Mouse (Mus musculus) frontal cortex, postnatal 14 days (tissue): ENCODE measurements around the gene Agfg2.

Experiments
- DNase-seq, 2 experiments: peaks; one replicate each; pipeline ENCODE4 v3.0.0; 2022; ENCODE audit warnings: low spot score in 2 of 2

The Agfg2 gene

DNA sequence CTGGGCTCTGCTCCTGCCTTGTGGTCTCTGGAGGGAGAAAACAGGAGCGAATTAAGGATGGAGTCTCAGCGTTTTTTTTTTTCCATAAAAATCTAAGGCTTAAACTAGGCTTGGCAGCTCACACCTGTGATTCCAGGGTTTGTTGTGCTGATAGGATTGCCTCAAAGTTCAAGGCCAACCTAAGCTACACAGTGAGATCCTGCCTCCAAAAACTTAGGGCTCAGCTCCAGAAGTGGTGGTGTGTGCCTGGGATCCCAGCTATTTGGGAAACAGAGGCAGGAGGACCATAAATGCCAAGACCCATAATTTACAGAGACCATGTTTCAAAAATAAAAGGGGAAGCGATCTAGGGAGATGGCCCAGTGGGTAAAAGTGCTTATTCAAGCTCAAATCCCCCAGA is 75.2 kb downstream of the Agfg2 start:
- no peak for DNase-seq

DNA sequence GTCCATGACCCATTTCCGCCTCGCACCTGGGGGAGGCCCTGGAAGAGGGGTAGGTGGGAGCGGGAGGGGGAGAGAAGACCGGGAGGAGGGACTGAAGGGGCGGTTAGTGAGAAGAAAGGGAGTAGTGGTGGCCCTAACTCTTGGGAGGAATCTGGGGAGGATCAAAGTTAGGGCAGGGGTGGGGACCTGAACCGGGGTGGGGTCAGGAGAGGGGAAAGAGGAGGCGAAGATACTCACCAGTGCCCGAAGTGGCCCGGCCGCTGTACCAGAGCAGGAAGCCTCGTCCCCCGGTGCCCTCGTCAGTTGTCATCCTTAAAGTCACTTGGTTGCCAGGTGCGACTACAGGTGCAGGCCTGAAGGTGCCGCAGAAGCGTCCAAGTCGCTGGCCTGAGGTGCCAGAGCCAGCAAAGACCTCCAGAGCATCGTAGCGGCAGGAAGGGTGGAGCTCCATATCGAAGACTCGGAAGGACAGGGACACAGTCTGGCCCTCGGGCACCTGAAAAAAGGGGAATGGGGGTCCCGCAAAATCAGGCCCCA is 75.8 kb downstream of the Agfg2 start:
- DNase-seq = no peak

DNA sequence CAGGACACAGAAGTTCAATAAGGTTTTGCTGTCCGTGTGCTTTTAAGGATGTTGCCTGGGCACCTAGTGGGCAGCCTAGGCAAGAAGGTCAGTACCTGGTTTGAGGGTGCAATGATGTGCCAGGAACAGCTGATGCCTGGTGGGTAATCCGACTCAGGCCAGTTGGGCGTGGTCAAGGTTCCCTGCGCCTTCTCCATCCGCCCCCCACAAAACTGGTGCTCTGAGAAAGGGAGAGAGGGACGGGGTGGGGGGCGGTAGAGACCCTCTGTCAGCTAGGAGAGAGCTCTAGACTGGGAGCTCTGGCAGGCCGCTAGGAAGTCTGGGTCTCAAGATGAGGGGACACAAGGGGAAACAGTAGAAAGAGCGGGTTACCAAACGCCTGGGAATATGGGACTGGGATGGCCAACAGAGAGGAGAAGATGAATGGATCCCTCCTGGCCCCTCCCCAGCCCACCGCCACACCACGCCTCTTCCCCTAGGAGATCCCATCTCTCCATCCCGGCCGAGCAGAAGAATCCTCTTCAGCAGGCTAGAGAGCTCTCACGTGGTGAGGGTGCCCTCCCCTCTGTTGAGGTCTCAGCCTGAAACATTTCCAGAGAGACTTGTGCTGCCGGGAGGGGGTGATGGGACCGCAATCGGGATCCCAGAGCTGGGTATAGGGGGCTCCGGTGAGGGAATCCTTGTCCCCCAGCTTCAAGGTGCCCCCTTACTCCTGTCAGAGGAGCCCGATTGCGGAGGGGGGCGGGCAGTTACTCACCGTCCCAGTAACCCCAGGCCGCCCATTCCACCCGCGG is 76.5 kb downstream of the Agfg2 start:
- DNase-seq = no peak

DNA sequence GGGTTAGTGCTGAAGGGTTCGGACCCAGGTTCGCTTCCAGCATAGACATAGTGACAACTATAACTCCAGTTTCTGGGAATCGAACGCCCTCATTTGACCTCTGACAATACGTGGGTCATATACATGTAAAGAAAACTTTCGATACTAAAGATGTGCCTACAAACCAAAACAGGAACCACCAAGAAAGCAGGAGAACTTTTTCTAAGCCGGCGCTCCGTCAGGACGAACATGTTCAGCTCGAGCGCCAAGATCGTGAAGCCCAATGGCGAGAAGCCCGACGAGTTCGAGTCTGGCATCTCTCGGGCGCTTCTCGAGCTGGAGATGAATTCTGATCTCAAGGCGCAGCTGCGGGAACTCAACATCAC is 83.2 kb downstream of the Agfg2 start:
- DNase-seq = no peak

DNA sequence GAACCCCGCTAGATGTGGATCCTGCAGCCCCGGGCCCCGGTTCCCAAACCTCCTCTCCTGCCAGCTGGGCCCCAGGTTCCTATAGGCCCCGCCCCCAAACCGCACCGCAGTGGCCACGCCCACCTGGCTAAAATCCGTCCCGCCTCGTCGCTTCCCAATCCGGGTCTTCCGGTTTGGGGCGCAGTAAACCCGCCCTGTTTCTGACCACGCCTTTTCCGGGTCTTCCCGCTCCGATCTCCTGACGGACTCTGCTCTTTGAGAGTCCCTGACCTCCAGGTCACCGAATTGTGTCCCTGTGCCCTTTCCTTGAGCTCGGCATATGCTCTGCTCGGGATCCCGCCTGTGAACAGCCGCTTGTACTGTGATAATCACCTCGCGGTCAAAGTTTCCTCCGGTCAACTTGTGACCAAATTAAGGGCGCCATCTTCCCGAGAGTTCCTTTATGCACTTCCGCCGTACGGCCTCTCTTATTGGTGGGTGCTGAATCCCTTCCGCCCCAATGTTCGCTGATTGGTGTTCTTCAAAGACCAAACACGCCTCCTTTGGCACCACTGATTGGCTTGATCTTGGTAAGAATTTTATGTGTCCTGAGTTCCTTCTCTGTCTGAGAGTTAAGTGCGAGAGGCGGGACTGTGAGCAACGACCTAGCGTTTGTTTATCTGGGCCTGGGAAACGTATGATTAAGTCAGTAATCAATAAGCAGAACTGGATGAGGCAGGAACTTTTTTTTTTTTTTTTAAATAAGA is 83.7 kb downstream of the Agfg2 start, which contains the start of gene Mospd3:
Mospd3 (minus strand) TSS at position 440 of the 746 bp plus-strand sequence.
- DNase-seq = peak; percentile 92 to 93
